Mouse (Mus musculus) heart, adult 2 months (tissue): ENCODE results near the gene Nnmt. TPM values are rescaled to one million over a fixed set of nuclear protein-coding genes. Genes with fewer than 3 reads are reported as not detected.

Source experiments
- DNase-seq, 2 experiments: peaks; one replicate each; pipeline ENCODE4 v3.0.0; 2021
- H3K27ac ChIP-seq: fragments of 200-600 bp; 2 replicates; pipeline ENCODE4 v1.8.1; 2022
- H3K27me3 ChIP-seq: fragments of 200-500 bp; 2 replicates; pipeline ENCODE4 v1.6.1; 2012; ENCODE audit warnings: mild to moderate bottlenecking, low read length, inconsistent platforms, mixed read lengths; ENCODE audit not compliant: control insufficient read depth, insufficient read depth
- H3K36me3 ChIP-seq: fragments of 200-500 bp; 2 replicates; pipeline ENCODE4 v1.6.1; 2012; ENCODE audit warnings: low read length, inconsistent platforms; ENCODE audit not compliant: control insufficient read depth, insufficient read depth
- H3K4me1 ChIP-seq: fragments of 200-500 bp; 2 replicates; pipeline ENCODE4 v1.6.1; 2011; ENCODE audit warnings: low read length; ENCODE audit not compliant: control insufficient read depth, insufficient read depth
- H3K4me3 ChIP-seq: fragments of 200-600 bp; 2 replicates; pipeline ENCODE4 v1.8.1; 2022
- H3K79me2 ChIP-seq: fragments of 200-500 bp; replicated peaks from 2 replicates; pipeline ENCODE4 v1.6.1; 2012; ENCODE audit warnings: mild to moderate bottlenecking, inconsistent platforms, low read length, moderate library complexity, mixed read lengths; ENCODE audit not compliant: control insufficient read depth, insufficient read depth
- H3K9ac ChIP-seq: fragments of 200-500 bp; 2 replicates; pipeline ENCODE4 v1.6.1; 2012; ENCODE audit warnings: low read depth, mild to moderate bottlenecking, control low read depth, inconsistent platforms, low read length, mixed read lengths
- CTCF ChIP-seq: fragments of 200-600 bp; IDR thresholded peaks from 2 replicates; pipeline ENCODE4 v1.8.1; 2022; ENCODE audit warnings: antibody characterized with exemption, mild to moderate bottlenecking, moderate library complexity
- EP300 ChIP-seq: fragments of 200-500 bp; IDR thresholded peaks from 2 replicates; pipeline ENCODE4 v1.6.1; 2011; ENCODE audit warnings: low read depth, low read length, control low read depth; ENCODE audit not compliant: insufficient read depth
- POLR2A ChIP-seq: fragments of 200-500 bp; IDR thresholded peaks from 2 replicates; pipeline ENCODE4 v1.6.1; 2011; ENCODE audit warnings: mild to moderate bottlenecking, low read depth, low read length, control low read depth; ENCODE audit not compliant: insufficient read depth
- WGBS: fragments of 180-500 bp; shearing (Covaris S2); methylation state at CpG from one replicate; pipeline ENCODE4 v1.1.7; 2018; 5-methylcytosine and 5-hydroxymethylcytosine counted together
- intact Hi-C: fragments of 180-260 bp; cut with DNase I; formaldehyde crosslinking; loops from one replicate; pipeline ENCODE4 v1.15.1; 2025
- polyA plus RNA-seq: library from polyadenylated mRNA; depleted of rRNA; stranded (reverse); fragments of >200 nt; gene quantifications from 2 replicates; pipeline ENCODE4 v1.2.3, GENCODE M21; 2012
- total RNA-seq, 2 experiments: library from RNA; stranded (reverse); gene quantifications; 2 replicates each; pipeline ENCODE4 v1.2.3; 2021

Gene Nnmt
- total and polyA plus RNA-seq, 3 experiments, result 3.4 to 4.3 (median 4.1) TPM

GRCm38 (mm10) chr9:48649851-48650685 lies 45.1 kb upstream of the Nnmt start:
- TF ChIP-seq CTCF (peak; percentile 8; the same call in 1 of the 2 replicates), EP300 (no peak)
- Histone ChIP-seq H3K27ac (peak overlapping the region; percentile 92), H3K4me1 (peaks cover 26% of the 10 kb centered on the region), H3K36me3 (peaks cover under 1% of the 10 kb centered on the region; the same call in 1 of the 2 replicates), H3K27me3 (no peaks in the 10 kb centered on the region), H3K79me2 (no peaks in the 10 kb centered on the region), H3K4me3 (peak overlapping the region; percentile 61), H3K9ac (peak overlapping the region; percentile 76)
- 63% methylated on average over 17 of the region's 17 CpGs for WGBS
- DNase-seq, result peak in 1 of 2 experiments; percentile 48
- intact Hi-C loops, result loop anchor here (1.0 to 10.0 kb wide), 3 partner anchors 57 to 405 kb away; partner anchors contain the start of gene Zw10

- Histone ChIP-seq H3K36me3 (no peaks in the 10 kb centered on the region), H3K27me3 (no peaks in the 10 kb centered on the region), H3K9ac (peak overlapping the region; percentile 76), H3K79me2 (no peaks in the 10 kb centered on the region), H3K4me1 (peaks cover 26% of the 10 kb centered on the region), H3K4me3 (peak overlapping the region; percentile 61), H3K27ac (peak overlapping the region; percentile 92)
- intact Hi-C loops, result loop anchor here (1.0 to 10.0 kb wide), 3 partner anchors 58 to 406 kb away; partner anchors contain the start of gene Zw10
- 9% methylated on average over 22 of the region's 22 CpGs for WGBS
- TF ChIP-seq CTCF (peak; percentile 19; the same call in 1 of the 2 replicates), POLR2A (peak; percentile 60), EP300 (0 out of 2 replicates have a peak, but pooled peaks have one; percentile 59)
- DNase-seq, result peak; percentile 78 to 82
Measured at GRCm38 (mm10) chr9:48649098-48649766, 44.3 kb upstream of the Nnmt start.

DNA sequence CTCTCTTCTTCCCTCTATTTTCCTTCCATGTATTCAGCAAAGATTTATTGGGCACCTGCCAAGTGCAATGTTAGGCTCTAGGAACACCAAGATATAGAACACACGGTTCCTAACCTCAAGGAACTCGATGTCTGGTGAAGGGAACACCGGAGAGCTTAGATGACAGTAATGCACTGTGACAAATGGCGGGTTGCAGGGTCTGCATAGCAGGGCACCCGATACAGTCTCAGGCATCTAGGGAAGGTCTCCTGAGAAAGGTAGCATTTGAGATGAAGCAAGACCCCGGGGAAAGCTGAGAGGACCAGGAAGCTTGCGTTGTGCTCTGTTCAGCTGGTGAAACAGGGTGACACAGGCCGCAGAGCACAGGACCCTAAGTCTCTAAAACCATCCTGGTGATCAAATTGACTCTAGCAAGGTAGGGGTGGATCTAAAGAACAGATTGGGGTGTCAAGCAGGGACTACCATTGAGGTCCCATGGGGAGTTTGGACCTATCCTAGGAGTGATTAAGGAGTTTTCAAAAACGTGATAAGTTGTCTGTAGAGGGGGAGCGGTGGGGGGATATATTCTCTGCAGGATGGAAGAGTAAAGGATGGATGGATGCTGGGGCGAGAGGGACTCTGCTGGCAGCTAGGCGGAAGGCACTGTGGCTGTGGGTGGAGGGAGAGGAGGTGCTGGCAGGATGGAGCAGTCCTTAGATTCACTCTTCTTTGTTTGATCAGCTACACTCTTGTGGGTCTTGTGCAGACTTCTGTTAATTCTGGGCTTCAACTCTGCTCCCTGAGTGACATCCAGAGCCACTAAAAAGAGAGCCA lies 43.5 kb upstream of the Nnmt start:
- H3K27ac ChIP-seq, result peak overlapping the region; percentile 92
- H3K4me3 ChIP-seq, result peak overlapping the region; percentile 61
- H3K79me2 ChIP-seq, result no peaks in the 10 kb centered on the region
- intact Hi-C loops, result loop anchor here (1.0 to 10.0 kb wide), 3 partner anchors 59 to 406 kb away; partner anchors contain the start of gene Zw10
- WGBS, result 67% methylated on average over 12 of the region's 12 CpGs
- peak overlapping the region; percentile 76 for H3K9ac ChIP-seq
- H3K36me3 ChIP-seq, result no peaks in the 10 kb centered on the region
- TF ChIP-seq CTCF (no peak), POLR2A (no peak), EP300 (no peak)
- DNase-seq, result no peak
- H3K27me3 ChIP-seq, result no peaks in the 10 kb centered on the region
- H3K4me1 ChIP-seq, result peaks cover 26% of the 10 kb centered on the region

GRCm38 (mm10) chr9:48647648-48648284 lies 42.8 kb upstream of the Nnmt start:
- peaks cover 26% of the 10 kb centered on the region for H3K4me1 ChIP-seq
- WGBS, result 68% methylated on average over 10 of the region's 10 CpGs
- peak overlapping the region; percentile 61 for H3K4me3 ChIP-seq
- H3K27me3 ChIP-seq, result no peaks in the 10 kb centered on the region
- intact Hi-C loops, result loop anchor here (5.0 to 10.0 kb wide), 2 partner anchors 60 to 407 kb away; partner anchors contain the start of gene Zw10
- no peak for TF ChIP-seq EP300
- TF ChIP-seq POLR2A, result 0 out of 2 replicates have a peak, but pooled peaks have one; percentile 5
- peak; percentile 31 to 60 for DNase-seq
- no peaks in the 10 kb centered on the region for H3K36me3 ChIP-seq
- H3K79me2 ChIP-seq, result no peaks in the 10 kb centered on the region
- peak overlapping the region; percentile 76 for H3K9ac ChIP-seq
- peak overlapping the region; percentile 92 for H3K27ac ChIP-seq
